8 mouse cellular contexts compared by ENCODE assay signal in the genomic region with DNA sequence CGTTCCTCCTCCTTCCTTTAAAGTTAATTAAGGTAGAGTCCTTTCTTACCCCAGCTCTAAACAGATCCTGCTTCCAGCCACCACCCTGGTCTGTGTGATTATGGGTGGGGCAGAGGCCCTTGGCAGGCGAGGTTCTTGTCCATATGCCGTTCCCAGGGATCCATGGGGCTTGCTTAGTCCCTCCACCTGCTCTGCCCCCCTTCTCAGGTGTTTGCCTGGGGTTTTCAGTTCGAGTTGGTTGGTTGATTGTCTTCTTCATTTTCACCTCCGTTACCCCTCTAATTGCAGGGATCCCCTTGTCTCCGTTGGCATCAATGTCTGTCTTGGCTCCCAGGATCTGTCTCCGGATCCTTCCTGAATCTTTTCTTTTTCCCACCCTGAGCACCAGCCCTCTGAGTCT. TPM values are rescaled to one million over a fixed set of nuclear protein-coding genes. Genes with fewer than 3 reads are reported as not detected.
A peak's percentile ranks its signal among the peaks of the same experiment; 100 is the strongest.
DNase-seq lines count a peak whose midpoint lies in the region; ATAC-seq and TF ChIP-seq lines count a peak whose summit lies in the region.

No protein-coding gene starts in this region.

- peak overlapping the region; percentile 90 for H3K4me2 ChIP-seq in intestine, embryonic 16.5 days (ENCODE audit: low read depth, low read length)
- H3K4me2 ChIP-seq in neural tube, embryonic 13.5 days = peak overlapping the region; percentile 90

- no peaks in the 10 kb centered on the region for H3K27me3 ChIP-seq in intestine, embryonic 16.5 days (replicated peaks; ENCODE audit: control insufficient read depth, insufficient read depth, low read length)
- no peaks in the 10 kb centered on the region for H3K27me3 ChIP-seq in neural tube, embryonic 13.5 days

- peak overlapping the region; percentile 89 for H3K27ac ChIP-seq in layer of hippocampus, adult 2 months
- peak overlapping the region; percentile 87 for H3K27ac ChIP-seq in intestine, embryonic 16.5 days (ENCODE audit: low read length)
- H3K27ac ChIP-seq in neural tube, embryonic 13.5 days (replicated peaks) = no peak overlapping the region

- DNase-seq in layer of hippocampus, adult 2 months (ENCODE audit: low spot score in 2 of 2) = no peak
- DNase-seq in layer of hippocampus, postnatal 36 days = no peak
- DNase-seq in cerebellum, postnatal 36 days = peak; percentile 59
- no peak for DNase-seq in ovary, postnatal 10 days (ENCODE audit: low spot score)
- DNase-seq in layer of hippocampus, adult 11-12 months (ENCODE audit: low spot score) = no peak
- no peak for DNase-seq in natural killer cell, adult 2 months (ENCODE audit: low spot score in 2 of 2)

- WGBS in intestine, embryonic 16.5 days = 52% methylated on average over 7 of the region's 7 CpGs
- 67% methylated on average over 7 of the region's 7 CpGs for WGBS in neural tube, embryonic 13.5 days

- H3K36me3 ChIP-seq in intestine, embryonic 16.5 days (ENCODE audit: control insufficient read depth, insufficient read depth, low read length) = no peaks in the 10 kb centered on the region
- H3K36me3 ChIP-seq in neural tube, embryonic 13.5 days = 0 out of 2 replicates have a peak, but pooled peaks cover 8% of the 10 kb centered on the region

- peaks cover 36% of the 10 kb centered on the region for H3K4me1 ChIP-seq in intestine, embryonic 16.5 days (ENCODE audit: control insufficient read depth, insufficient read depth, low read length)
- peaks cover 45% of the 10 kb centered on the region for H3K4me1 ChIP-seq in neural tube, embryonic 13.5 days (replicated peaks)

- no peaks in the 10 kb centered on the region for H3K9me3 ChIP-seq in intestine, embryonic 16.5 days (ENCODE audit: control insufficient read depth, low read length)
- H3K9me3 ChIP-seq in neural tube, embryonic 13.5 days = no peaks in the 10 kb centered on the region

- ATAC-seq in intestine, embryonic 16.5 days = peak; percentile 55
- ATAC-seq in neural tube, embryonic 13.5 days (ENCODE audit: low read depth) = no peak

- TF ChIP-seq CTCF in layer of hippocampus, adult 2 months (conservative IDR thresholded peaks at IDR 0.05) = no peak

- peak overlapping the region; percentile 88 for H3K4me3 ChIP-seq in layer of hippocampus, adult 2 months
- peak overlapping the region; percentile 90 for H3K4me3 ChIP-seq in intestine, embryonic 16.5 days (ENCODE audit: low read length)
- peak overlapping the region; percentile 82 for H3K4me3 ChIP-seq in neural tube, embryonic 13.5 days

- H3K9ac ChIP-seq in intestine, embryonic 16.5 days (ENCODE audit: low read depth, low read length) = peak overlapping the region; percentile 85
- H3K9ac ChIP-seq in neural tube, embryonic 13.5 days = peak overlapping the region; percentile 84

RNA-seq across cellular contexts. Expression of gene Aacs, which starts 1.2 kb away (rescaled TPM):
- 10 to 100 TPM; 48.1 to 55.5 TPM for total RNA-seq in layer of hippocampus, adult 2 months (2021)
- total RNA-seq in layer of hippocampus, postnatal 36 days (2021) = 10 to 100 TPM; 53.9 to 56.1 TPM
- 81.3 and 83.5 TPM in 2 replicates for polyA plus RNA-seq in intestine, embryonic 16.5 days (2015; fragmentation: Nextera tagmentation; extraction: Ambion mirVana)
- polyA plus RNA-seq in neural tube, embryonic 13.5 days (2015; fragmentation: Nextera tagmentation; extraction: Ambion mirVana) = 65.5 and 69.2 TPM in 2 replicates

RNA-seq across cellular contexts. Expression of gene Bri3bp, which starts 35.4 kb away (rescaled TPM):
- 100 to 1,000 TPM in 1 of 2 experiments, 10 to 100 TPM in 1; 93.2 to 107 TPM for total RNA-seq in layer of hippocampus, adult 2 months (2021)
- total RNA-seq in layer of hippocampus, postnatal 36 days (2021) = 100 to 1,000 TPM; 105 to 106 TPM
- polyA plus RNA-seq in intestine, embryonic 16.5 days (2015; fragmentation: Nextera tagmentation; extraction: Ambion mirVana) = 58.2 and 58.3 TPM in 2 replicates
- 33.3 and 33.8 TPM in 2 replicates for polyA plus RNA-seq in neural tube, embryonic 13.5 days (2015; fragmentation: Nextera tagmentation; extraction: Ambion mirVana)

RNA-seq across cellular contexts. Expression of gene Dhx37, which starts 42.9 kb away (rescaled TPM):
- total RNA-seq in layer of hippocampus, adult 2 months (2021) = 10 to 100 TPM; 15.2 to 15.6 TPM
- total RNA-seq in layer of hippocampus, postnatal 36 days (2021) = 10 to 100 TPM; 12.2 to 12.7 TPM
- 8.3 and 10.2 TPM in 2 replicates for polyA plus RNA-seq in intestine, embryonic 16.5 days (2015; fragmentation: Nextera tagmentation; extraction: Ambion mirVana)
- polyA plus RNA-seq in neural tube, embryonic 13.5 days (2015; fragmentation: Nextera tagmentation; extraction: Ambion mirVana) = 9.0 and 10.6 TPM in 2 replicates

RNA-seq across cellular contexts. Expression of gene Tmem132b, which starts 54.8 kb away (rescaled TPM):
- 100 to 1,000 TPM; 117 to 127 TPM for total RNA-seq in layer of hippocampus, adult 2 months (2021)
- total RNA-seq in layer of hippocampus, postnatal 36 days (2021) = 100 to 1,000 TPM; 114 to 131 TPM
- 0.11 and 0.16 TPM in 2 replicates for polyA plus RNA-seq in intestine, embryonic 16.5 days (2015; fragmentation: Nextera tagmentation; extraction: Ambion mirVana)
- polyA plus RNA-seq in neural tube, embryonic 13.5 days (2015; fragmentation: Nextera tagmentation; extraction: Ambion mirVana) = 3.0 TPM in 2 replicates

Comparison
In these comparisons a context has a peak if more than half of its experiments do, and no peak if none do; other contexts are left out.
1. DNase-seq: peak in cerebellum, postnatal 36 days (2 of 2); none in layer of hippocampus, adult 2 months (0 of 2), layer of hippocampus, postnatal 36 days (0 of 2), ovary, postnatal 10 days (single experiment), layer of hippocampus, adult 11-12 months (single experiment) and natural killer cell, adult 2 months (0 of 2).
2. Peak in every context shown above with its lines, with median percentiles within 50 percentile points of each other: H3K4me3 ChIP-seq.